Mouse (Mus musculus): ENCODE measurements around the gene Slc10a3. TPM values are rescaled to one million over a fixed set of nuclear protein-coding genes. Genes with fewer than 3 reads are reported as not detected.

Slc10a3 gene
- total and polyA plus RNA-seq, 3 experiments, result 16.0 to 19.4 TPM; not detected in 1

DNA sequence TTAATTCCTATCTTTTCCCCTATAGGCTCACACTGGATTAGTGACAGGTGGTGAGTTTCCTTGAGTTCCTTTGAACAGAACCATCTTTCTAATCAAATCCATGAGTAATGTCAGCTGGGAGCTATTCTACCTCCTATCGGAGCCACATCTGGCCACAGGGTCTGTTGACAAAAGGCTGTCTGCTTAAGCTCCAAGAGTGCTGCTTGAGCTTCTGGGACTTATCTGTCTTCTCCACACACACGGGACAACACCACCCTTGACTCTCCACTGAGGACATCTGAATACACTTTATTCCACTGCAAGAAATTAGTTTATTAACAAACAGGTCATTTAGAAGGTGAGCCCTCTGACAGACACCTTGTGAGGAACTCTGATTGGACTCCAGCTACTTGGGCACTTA lies 11.3 kb upstream of the Slc10a3 start:
- no peak overlapping the region for H3K4me3 ChIP-seq (ENCODE audit: control insufficient read depth in 1 of 2, insufficient read depth in 1 of 2, low read depth in 2 of 2, low read length in 2 of 2)
- H3K27me3 ChIP-seq (ENCODE audit: control insufficient read depth in 1 of 2, insufficient read depth in 2 of 2, low read length in 2 of 2), result no peaks in the 10 kb centered on the region
- H3K9me3 ChIP-seq (replicated peaks; ENCODE audit: insufficient read depth, low read length), result no peaks in the 10 kb centered on the region
- H3K4me1 ChIP-seq (ENCODE audit: control insufficient read depth in 1 of 2, insufficient read depth in 2 of 2, low read length in 2 of 2), result peaks cover 0 to 3% of the 10 kb centered on the region in 2 experiments; a peak in 1 of 4 replicates
- H3K36me3 ChIP-seq (ENCODE audit: control insufficient read depth in 1 of 2, insufficient read depth in 2 of 2, low read length in 2 of 2), result peaks cover 0 to 2% of the 10 kb centered on the region in 2 experiments; a peak in 1 of 4 replicates
- H3K79me2 ChIP-seq (ENCODE audit: control insufficient read depth, insufficient read depth, low read length, poor library complexity), result no peaks in the 10 kb centered on the region
- no peak overlapping the region for H3K27ac ChIP-seq (ENCODE audit: control insufficient read depth, low read depth, low read length)
- no peak overlapping the region for H3K9ac ChIP-seq (ENCODE audit: control insufficient read depth, low read depth, low read length, poor library complexity, severe bottlenecking)
- DNase-seq (ENCODE audit: low read depth, low spot score), result no peak
- TF ChIP-seq MEF2A (IDR thresholded peaks at IDR 0.05; ENCODE audit: extremely low read depth, insufficient replicate concordance, low read depth, low read length, poor library complexity, severe bottlenecking), result no peak
- no peak for TF ChIP-seq TBP (IDR thresholded peaks at IDR 0.05; ENCODE audit: low read depth, low read length)
- TF ChIP-seq POLR2A (IDR thresholded peaks at IDR 0.05; ENCODE audit: control insufficient read depth in 1 of 2, insufficient read depth in 1 of 2, low read depth in 1 of 2, low read length in 2 of 2, poor library complexity in 1 of 2), result no peak
- no peak for TF ChIP-seq GATA1 (IDR thresholded peaks at IDR 0.05; ENCODE audit: low read depth, low read length)
- TF ChIP-seq NRF1 (IDR thresholded peaks at IDR 0.05; ENCODE audit: insufficient read depth, low read depth, low read length, poor library complexity, severe bottlenecking), result no peak
- TF ChIP-seq USF2 (IDR thresholded peaks at IDR 0.05; ENCODE audit: borderline replicate concordance in 1 of 2, insufficient read depth in 1 of 2, low read depth in 1 of 2, low read length in 2 of 2), result no peak
- peak; percentile 30; the same call in 1 of the 2 replicates for TF ChIP-seq TAL1 (IDR thresholded peaks at IDR 0.05; ENCODE audit: low read length)

- Histone ChIP-seq H3K9ac (ENCODE audit: control insufficient read depth, low read depth, low read length, poor library complexity, severe bottlenecking) (peak overlapping the region; percentile 98), H3K79me2 (ENCODE audit: control insufficient read depth, insufficient read depth, low read length, poor library complexity) (peaks cover 15% of the 10 kb centered on the region), H3K27ac (ENCODE audit: control insufficient read depth, low read depth, low read length) (peak overlapping the region; percentile 63), H3K27me3 (ENCODE audit: control insufficient read depth in 1 of 2, insufficient read depth in 2 of 2, low read length in 2 of 2) (no peaks in the 10 kb centered on the region), H3K9me3 (replicated peaks; ENCODE audit: insufficient read depth, low read length) (no peaks in the 10 kb centered on the region), H3K4me3 (ENCODE audit: control insufficient read depth in 1 of 2, insufficient read depth in 1 of 2, low read depth in 2 of 2, low read length in 2 of 2) (peak overlapping the region; percentile 91 to 97), H3K36me3 (ENCODE audit: control insufficient read depth in 1 of 2, insufficient read depth in 2 of 2, low read length in 2 of 2) (peaks cover 0 to 13% of the 10 kb centered on the region in 2 experiments), H3K4me1 (ENCODE audit: control insufficient read depth in 1 of 2, insufficient read depth in 2 of 2, low read length in 2 of 2) (peaks cover 0 to 15% of the 10 kb centered on the region in 2 experiments; a peak in 2 of 4 replicates)
- TF ChIP-seq SMC3 (IDR thresholded peaks at IDR 0.05; ENCODE audit: low read depth, low read length) (no peak), TBP (IDR thresholded peaks at IDR 0.05; ENCODE audit: low read depth, low read length) (0 out of 2 replicates have a peak, but pooled peaks have one; percentile 21), POLR2A (IDR thresholded peaks at IDR 0.05; ENCODE audit: control insufficient read depth in 1 of 2, insufficient read depth in 1 of 2, low read depth in 1 of 2, low read length in 2 of 2, poor library complexity in 1 of 2) (peak; percentile 46 to 74; a peak in 3 of 4 replicates), CTCF (IDR thresholded peaks at IDR 0.05 in 2 of 3, conservative IDR thresholded peaks at IDR 0.05 in 1 of 3; ENCODE audit: control insufficient read depth in 1 of 3, insufficient read depth in 1 of 3, low read depth in 2 of 3, low read length in 3 of 3, poor library complexity in 1 of 3, severe bottlenecking in 1 of 3) (0 out of 6 replicates have a peak, but pooled peaks of 1 of the 3 experiments have one; percentile 6), SIN3A (IDR thresholded peaks at IDR 0.05; ENCODE audit: low read length) (peak; percentile 65; the same call in 1 of the 2 replicates), TCF12 (IDR thresholded peaks at IDR 0.05; ENCODE audit: low read depth, low read length) (no peak), TAL1 (IDR thresholded peaks at IDR 0.05; ENCODE audit: low read length) (no peak), NELFE (IDR thresholded peaks at IDR 0.05; ENCODE audit: low read depth, low read length) (peak; percentile 28), MAX (IDR thresholded peaks at IDR 0.05; ENCODE audit: low read length) (peak; percentile 91), MXI1 (IDR thresholded peaks at IDR 0.05; ENCODE audit: low read depth, low read length) (peak; percentile 89), MYC (IDR thresholded peaks at IDR 0.05; ENCODE audit: low read depth, low read length) (peak; percentile 94), POLR2AphosphoS2 (IDR thresholded peaks at IDR 0.05; ENCODE audit: low read length) (peak; percentile 67), NRF1 (IDR thresholded peaks at IDR 0.05; ENCODE audit: insufficient read depth, low read depth, low read length, poor library complexity, severe bottlenecking) (peak; percentile 64), HCFC1 (IDR thresholded peaks at IDR 0.05; ENCODE audit: low read depth, low read length) (peak; percentile 68), POLR2AphosphoS5 (IDR thresholded peaks at IDR 0.05; ENCODE audit: borderline replicate concordance, low read depth, low read length) (no peak), USF1 (IDR thresholded peaks at IDR 0.05; ENCODE audit: low read depth, low read length) (peak; percentile 48)
- peak; percentile 75 for DNase-seq (ENCODE audit: low read depth, low spot score)
Measured at GRCm38 (mm10) chrX:74368209-74368909, 4.8 kb downstream of the Slc10a3 start.
